Mouse (Mus musculus) ES-E14 (cell line): ENCODE measurements at regions not wholly inside any gene's neighbourhood (a gene's known extent, or its start where the extent isn't known, plus 50 kb on each side); places are given as distances from the start of the nearest gene placed in this dataset.

Experiments used
- CHD2 ChIP-seq: IDR thresholded peaks from 2 replicates; pipeline ENCODE4 v1.6.1; 2014; ENCODE audit warnings: mild to moderate bottlenecking, low read depth, low read length, inconsistent platforms
- HCFC1 ChIP-seq: IDR thresholded peaks from 2 replicates; pipeline ENCODE4 v1.6.1; 2012; ENCODE audit warnings: low read length, inconsistent platforms, borderline replicate concordance; ENCODE audit not compliant: insufficient read depth
- MAFK ChIP-seq: IDR thresholded peaks from 2 replicates; pipeline ENCODE4 v1.6.1; 2014; ENCODE audit warnings: mild to moderate bottlenecking, low read depth, low read length, inconsistent platforms; ENCODE audit not compliant: insufficient read depth
- ZC3H11A ChIP-seq: IDR thresholded peaks from 2 replicates; pipeline ENCODE4 v1.6.1; 2012; ENCODE audit warnings: low read depth, mild to moderate bottlenecking, inconsistent platforms, low read length, borderline replicate concordance
- ZNF384 ChIP-seq: IDR thresholded peaks from 2 replicates; pipeline ENCODE4 v1.6.1; 2012; ENCODE audit warnings: low read depth, low read length, inconsistent platforms

GRCm38 (mm10) chr9:101438564-101439180, 187.1 kb upstream of the Ppp2r3a start:
- TF ChIP-seq HCFC1 (no peak), ZNF384 (no peak), MAFK (no peak), ZC3H11A (no peak), CHD2 (no peak)
